Mouse (Mus musculus) mouse embryonic stem cell (cell line): ENCODE results near the gene Gapt.
"Not testable (repeated sequence)": the region's sequence is repeated elsewhere in the genome, so short reads cannot be mapped to it uniquely, and the experiment has no call there.

Source experiments
- in situ Hi-C, 2 experiments: fragments of 300-500 bp; cut with MboI; formaldehyde crosslinking; loops; 1 replicate in 1 of 2; 3 replicates in 1 of 2; pipeline ENCODE4 v1.14.3; 2019 to 2020; ENCODE audit warnings: low sequenced_read_pairs in 2 of 2, low pct_unique_long_range_greater_than_20kb in 1 of 2, mixed read lengths in 1 of 2; ENCODE audit not compliant: unreplicated experiment in 1 of 2

Gene Gapt

GRCm38 (mm10) chr13:110356941-110357340 lies at the start of gene Gapt:
Gapt (minus strand) TSS chr13:110357199.
- in situ Hi-C loops = loop anchor here (25.0 kb wide), 2 partner anchors 295 to 445 kb away; no protein-coding TSS in a partner anchor

GRCm38 (mm10) chr13:110406152-110406551 lies 49.2 kb upstream of the Gapt start:
- in situ Hi-C loops = no loop called here

GRCm38 (mm10) chr13:110404686-110405085 lies 47.7 kb upstream of the Gapt start:
- in situ Hi-C loops = not testable (repeated sequence)

- in situ Hi-C loops = no loop called here
Measured at GRCm38 (mm10) chr13:110404059-110404458, 47.1 kb upstream of the Gapt start.

- in situ Hi-C loops = no loop called here
Measured at GRCm38 (mm10) chr13:110401877-110402276, 44.9 kb upstream of the Gapt start.

GRCm38 (mm10) chr13:110401443-110401842 lies 44.4 kb upstream of the Gapt start:
- in situ Hi-C loops = no loop called here

GRCm38 (mm10) chr13:110398513-110399270 lies 41.7 kb upstream of the Gapt start:
- in situ Hi-C loops = loop anchor here (5.0 to 10.0 kb wide), 2 partner anchors 569 to 836 kb away; no protein-coding TSS in a partner anchor

- in situ Hi-C loops = loop anchor here (5.0 to 10.0 kb wide), 2 partner anchors 570 to 837 kb away; no protein-coding TSS in a partner anchor
Measured at GRCm38 (mm10) chr13:110397750-110398149, 40.8 kb upstream of the Gapt start.

- in situ Hi-C loops = loop anchor here (5.0 to 10.0 kb wide), 2 partner anchors 571 to 839 kb away; no protein-coding TSS in a partner anchor
Measured at GRCm38 (mm10) chr13:110395916-110396685, 39.1 kb upstream of the Gapt start.

- in situ Hi-C loops = loop anchor here (5.0 to 10.0 kb wide), 2 partner anchors 572 to 840 kb away; no protein-coding TSS in a partner anchor
Measured at GRCm38 (mm10) chr13:110395179-110395794, 38.3 kb upstream of the Gapt start.

GRCm38 (mm10) chr13:110394291-110395178 lies 37.5 kb upstream of the Gapt start, which contains the start of gene Plk2:
Plk2 (plus strand) TSS chr13:110395046.
- in situ Hi-C loops = loop anchor here (5.0 to 10.0 kb wide), 3 partner anchors 573 to 1018 kb away; no protein-coding TSS in a partner anchor

- in situ Hi-C loops = loop anchor here (5.0 to 10.0 kb wide), 3 partner anchors 575 to 1020 kb away; no protein-coding TSS in a partner anchor
Measured at GRCm38 (mm10) chr13:110392631-110393030, 35.6 kb upstream of the Gapt start.

- in situ Hi-C loops = loop anchor here (5.0 to 10.0 kb wide), 3 partner anchors 575 to 1020 kb away; no protein-coding TSS in a partner anchor
Measured at GRCm38 (mm10) chr13:110392210-110392609, 35.2 kb upstream of the Gapt start.

GRCm38 (mm10) chr13:110384514-110384913 lies 27.5 kb upstream of the Gapt start:
- in situ Hi-C loops = loop anchor here in 1 of 2 experiments (10.0 kb wide), 1 partner anchor 1030 kb away; no protein-coding TSS in a partner anchor

GRCm38 (mm10) chr13:110382447-110382901 lies 25.5 kb upstream of the Gapt start:
- in situ Hi-C loops = loop anchor here in 1 of 2 experiments (10.0 kb wide), 1 partner anchor 1032 kb away; no protein-coding TSS in a partner anchor

GRCm38 (mm10) chr13:110369673-110370072 lies 12.7 kb upstream of the Gapt start:
- in situ Hi-C loops = loop anchor here (5.0 to 25.0 kb wide), 3 partner anchors 307 to 457 kb away; no protein-coding TSS in a partner anchor

GRCm38 (mm10) chr13:110368556-110369040 lies 11.6 kb upstream of the Gapt start:
- in situ Hi-C loops = loop anchor here (25.0 kb wide), 2 partner anchors 306 to 456 kb away; no protein-coding TSS in a partner anchor
